Mouse (Mus musculus) small intestine, adult 2 months (tissue): ENCODE data around the gene Tnks2.

Experiments
- CTCF ChIP-seq: fragments of 200-500 bp; IDR thresholded peaks from 2 replicates; pipeline ENCODE4 v1.5.1; 2012; ENCODE audit warnings: low read depth, mild to moderate bottlenecking, control low read depth, inconsistent platforms, low read length, moderate library complexity, mixed read lengths; ENCODE audit not compliant: insufficient replicate concordance, insufficient read length; ENCODE audit errors: extremely low read depth
- POLR2A ChIP-seq: fragments of 200-500 bp; IDR thresholded peaks from 2 replicates; pipeline ENCODE4 v1.6.1; 2012; ENCODE audit warnings: low read depth, mild to moderate bottlenecking, control low read depth, inconsistent platforms, low read length, moderate library complexity

DNA sequence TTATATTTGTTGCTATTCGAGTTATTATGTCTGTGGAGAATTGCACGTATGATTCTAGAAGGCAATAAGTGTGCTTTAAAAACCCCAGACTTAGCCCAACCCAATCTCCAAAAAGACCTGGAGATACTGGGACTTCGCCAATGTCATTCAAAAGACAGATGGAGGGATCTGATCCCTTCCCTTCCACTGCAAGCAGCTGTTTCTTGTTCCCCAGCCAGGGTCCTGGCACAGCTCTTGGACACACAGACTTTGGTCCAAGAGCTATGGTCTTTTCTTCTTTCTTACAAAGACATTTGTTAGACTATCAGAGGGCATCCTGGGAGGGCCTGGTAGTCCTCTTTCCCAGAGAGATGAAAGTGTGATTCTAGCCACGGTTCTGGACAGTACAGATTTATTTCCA, 82.2 kb downstream of the Tnks2 start:
- TF ChIP-seq CTCF (no peak), POLR2A (no peak)
